Mouse (Mus musculus) v-Abl transformed pro-B cells (cell line): ENCODE measurements at regions not wholly inside any gene's neighbourhood (a gene's known extent, or its start where the extent isn't known, plus 50 kb on each side); places are given as distances from the start of the nearest gene placed in this dataset.

ENCODE experiments used
- in situ Hi-C, 2 experiments: fragments of 400-800 bp; cut with MboI; formaldehyde crosslinking; loops; one replicate each; pipeline ENCODE4 v1.15.1; 2025; ENCODE audit not compliant: unreplicated experiment in 2 of 2

DNA sequence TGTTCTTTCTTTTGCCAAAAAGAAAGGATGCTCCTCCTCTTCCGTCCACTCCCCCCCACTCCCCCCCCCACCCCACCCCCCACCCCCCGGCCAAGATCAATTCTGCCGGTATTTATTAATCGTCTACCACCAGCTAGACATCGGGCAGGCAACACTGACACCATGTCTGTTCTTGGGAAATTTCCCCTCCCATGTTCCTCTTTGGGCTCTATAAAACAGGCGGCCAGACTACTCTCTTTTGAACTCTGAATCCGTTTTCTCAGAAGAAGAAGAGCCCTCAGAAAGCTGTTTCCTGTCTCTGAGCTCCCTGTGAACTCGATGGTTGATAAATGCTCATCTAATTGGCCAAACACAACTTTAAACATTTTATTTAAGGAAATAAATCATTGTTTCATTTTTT is 179.5 kb upstream of the Runx1 start:
- in situ Hi-C loops: no loop called here

DNA sequence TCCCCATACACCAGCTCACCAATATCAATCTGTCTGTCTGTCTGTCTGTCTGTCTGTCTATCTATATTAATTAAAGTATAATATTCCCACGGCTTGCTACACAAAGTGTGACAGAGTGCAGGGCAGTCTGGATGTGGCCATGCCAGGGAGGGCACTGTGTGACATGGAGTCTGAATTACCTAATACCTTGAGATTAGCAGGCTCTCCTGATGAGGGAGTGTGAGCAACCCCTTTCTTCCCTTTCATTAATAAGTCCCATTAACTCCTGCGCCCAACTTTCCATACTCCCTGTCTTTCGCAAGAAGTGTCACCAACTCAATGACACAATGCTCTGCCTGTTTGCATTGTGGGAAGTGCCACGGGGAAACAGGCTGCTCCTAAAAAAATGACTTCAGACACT is 177.9 kb upstream of the Runx1 start:
- in situ Hi-C loops: no loop called here

GRCm38 (mm10) chr16:92998689-92999088 is 172.7 kb upstream of the Runx1 start:
- in situ Hi-C loops: no loop called here

DNA sequence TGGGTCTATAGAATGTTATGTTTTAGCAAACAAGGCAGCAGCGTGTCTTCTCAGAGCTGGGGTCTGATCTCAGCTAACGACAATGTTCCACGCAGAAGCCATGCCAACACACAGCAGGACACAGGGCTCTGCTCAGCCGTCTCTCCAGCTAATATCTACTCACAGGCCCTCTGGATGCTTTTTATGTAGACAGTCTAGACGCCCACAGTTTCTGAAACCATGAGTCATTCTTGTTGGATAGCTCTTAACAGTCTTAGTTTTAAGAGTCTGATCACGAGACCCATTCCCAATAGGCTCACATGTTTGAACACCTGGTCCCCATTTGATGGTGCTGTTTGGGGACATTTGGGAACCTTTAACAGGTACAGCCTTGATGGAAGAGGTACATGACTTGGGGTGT is 171.7 kb upstream of the Runx1 start:
- in situ Hi-C loops: no loop called here

DNA sequence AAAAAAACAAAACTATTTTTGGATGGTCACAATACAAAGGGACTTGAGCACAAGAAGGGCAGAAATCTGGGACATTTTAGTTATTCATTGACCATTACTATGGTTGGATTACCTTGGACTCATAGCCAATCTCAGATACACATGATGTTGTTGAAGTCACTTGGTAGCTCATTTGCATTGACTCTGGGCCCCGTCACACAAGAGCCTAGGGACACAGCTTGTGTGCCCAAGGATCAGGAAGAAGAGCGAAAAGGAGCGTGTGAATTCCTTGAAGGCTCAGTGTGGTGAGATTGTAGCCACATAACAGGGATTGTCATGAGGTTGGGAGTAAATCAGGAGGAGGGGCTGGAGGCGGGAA is 170.0 kb upstream of the Runx1 start:
- in situ Hi-C loops: no loop called here

GRCm38 (mm10) chr16:92995132-92995992 is 169.4 kb upstream of the Runx1 start:
- in situ Hi-C loops: no loop called here

DNA sequence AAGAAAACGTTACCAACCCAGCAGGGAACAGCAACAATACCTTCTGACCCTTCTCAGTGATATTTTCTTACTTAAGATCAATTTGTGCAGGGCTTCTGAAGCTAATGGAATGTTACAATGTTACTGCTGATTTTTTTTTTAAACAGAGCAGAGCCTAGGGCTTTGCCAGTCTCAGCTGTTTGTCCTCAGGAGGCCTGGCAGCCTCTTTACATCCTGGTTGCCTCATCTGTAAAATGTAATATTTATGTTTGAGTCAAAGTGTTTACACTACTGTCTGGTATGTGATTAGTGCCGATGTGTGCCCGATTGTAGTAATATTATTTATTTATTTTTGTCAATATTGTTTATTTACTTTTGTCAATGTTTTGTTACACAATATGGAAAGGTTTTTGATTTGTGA is 166.9 kb upstream of the Runx1 start:
- in situ Hi-C loops: no loop called here

GRCm38 (mm10) chr16:92991405-92991804 is 165.5 kb upstream of the Runx1 start:
- in situ Hi-C loops: no loop called here

DNA sequence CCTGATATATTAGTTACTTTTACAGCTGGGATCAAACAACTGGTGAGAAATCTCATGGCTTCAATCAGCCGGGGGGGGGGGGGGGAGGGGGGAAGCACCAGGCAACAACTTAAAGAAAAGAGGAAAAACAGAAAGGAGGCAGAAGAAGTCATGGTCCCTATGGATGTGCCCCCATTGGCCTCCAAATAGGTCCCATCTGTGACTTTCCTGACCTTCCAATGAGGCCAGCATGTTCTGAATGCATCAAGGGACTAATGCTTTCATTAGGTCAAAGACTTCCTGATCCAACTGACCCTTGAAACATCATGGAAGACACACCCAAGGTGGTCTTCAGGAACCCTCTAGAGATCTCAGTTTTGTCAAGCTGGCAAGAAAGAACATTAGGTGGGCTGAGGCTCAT is 162.5 kb upstream of the Runx1 start:
- in situ Hi-C loops: no loop called here

- in situ Hi-C loops: no loop called here
Observed at GRCm38 (mm10) chr16:92988000-92988399, 162.1 kb upstream of the Runx1 start.

DNA sequence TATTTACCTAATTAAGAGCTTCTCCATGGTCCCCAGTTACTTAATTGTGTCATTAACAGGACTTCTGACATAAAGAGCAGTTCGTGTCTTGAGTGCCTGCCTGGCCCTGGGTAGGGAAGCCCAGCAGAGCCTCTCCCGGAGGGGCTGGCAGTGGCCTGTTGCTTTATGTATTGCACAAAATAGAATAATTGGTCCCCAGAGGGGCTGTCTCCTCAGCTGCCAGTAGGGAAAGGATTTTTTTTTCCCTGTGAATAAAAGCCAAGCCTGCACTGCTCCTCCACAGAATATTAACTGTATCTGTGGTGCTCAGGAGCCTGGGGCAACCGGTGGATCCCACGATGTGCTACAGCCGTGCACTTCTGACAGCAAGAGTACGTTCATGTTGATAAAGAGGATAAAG is 159.8 kb upstream of the Runx1 start:
- in situ Hi-C loops: no loop called here

- in situ Hi-C loops: no loop called here
Observed at GRCm38 (mm10) chr16:92982934-92983333, 157.0 kb upstream of the Runx1 start.

GRCm38 (mm10) chr16:92979620-92980330 is 153.8 kb upstream of the Runx1 start:
- in situ Hi-C loops: no loop called here

- in situ Hi-C loops: no loop called here
Observed at GRCm38 (mm10) chr16:92976097-92976496, 150.1 kb upstream of the Runx1 start.

DNA sequence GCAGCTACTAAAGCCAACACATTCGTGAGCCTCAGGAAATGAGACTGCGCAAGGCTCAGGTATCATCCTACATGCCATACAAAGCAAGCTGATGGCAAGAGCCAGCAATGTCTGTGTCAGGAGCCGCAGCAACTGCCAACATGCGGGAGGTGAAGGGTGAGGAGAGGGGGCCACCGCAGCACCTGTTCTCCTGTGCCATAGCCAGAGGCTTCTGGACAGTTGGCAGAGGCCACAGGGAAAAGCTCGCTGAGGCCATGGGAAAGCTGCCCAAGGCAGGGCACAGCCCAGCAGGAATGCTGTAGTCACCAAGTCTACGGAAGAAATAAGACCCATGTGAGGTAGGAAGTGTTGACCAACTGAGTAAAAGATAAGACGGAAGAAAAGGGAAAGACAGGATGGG is 149.1 kb upstream of the Runx1 start:
- in situ Hi-C loops: no loop called here

DNA sequence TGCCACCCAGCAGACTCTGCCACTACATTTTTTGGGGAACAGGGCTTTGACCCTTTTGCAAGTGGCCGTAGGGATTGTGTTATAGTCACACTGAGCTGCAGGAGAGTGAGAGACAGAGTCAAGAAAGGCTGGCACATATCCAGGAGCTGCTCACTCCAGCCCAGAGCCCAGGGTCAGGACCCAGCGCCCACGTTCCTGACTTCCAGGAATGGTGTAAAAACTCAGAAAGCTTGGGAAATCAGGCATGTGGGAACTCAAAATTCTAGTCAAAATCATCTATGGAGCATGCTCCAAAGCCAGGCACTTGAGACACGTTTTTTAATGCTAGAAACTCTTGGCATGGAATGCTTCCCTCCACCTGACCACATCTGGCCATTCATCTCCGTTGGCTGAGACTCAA is 146.7 kb upstream of the Runx1 start:
- in situ Hi-C loops: no loop called here

DNA sequence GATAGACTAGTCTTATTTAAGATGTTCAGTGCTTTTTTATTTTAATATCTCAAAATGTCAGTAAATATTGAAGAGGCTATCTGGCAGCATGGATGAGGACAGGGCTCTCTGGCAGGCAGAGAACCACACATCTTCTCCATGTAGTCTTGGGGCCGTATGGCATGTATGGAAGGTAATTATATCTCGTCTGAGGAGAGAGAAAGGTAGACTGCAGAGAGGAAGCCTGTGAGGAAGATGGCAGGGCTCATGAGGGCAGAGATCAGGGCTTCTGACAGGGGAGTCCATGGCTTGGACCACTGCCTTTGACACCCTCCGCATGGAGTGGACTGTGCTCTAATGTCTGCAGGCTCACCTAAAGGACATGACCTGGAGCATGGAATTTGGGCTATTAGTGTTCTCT is 146.0 kb upstream of the Runx1 start:
- in situ Hi-C loops: no loop called here

DNA sequence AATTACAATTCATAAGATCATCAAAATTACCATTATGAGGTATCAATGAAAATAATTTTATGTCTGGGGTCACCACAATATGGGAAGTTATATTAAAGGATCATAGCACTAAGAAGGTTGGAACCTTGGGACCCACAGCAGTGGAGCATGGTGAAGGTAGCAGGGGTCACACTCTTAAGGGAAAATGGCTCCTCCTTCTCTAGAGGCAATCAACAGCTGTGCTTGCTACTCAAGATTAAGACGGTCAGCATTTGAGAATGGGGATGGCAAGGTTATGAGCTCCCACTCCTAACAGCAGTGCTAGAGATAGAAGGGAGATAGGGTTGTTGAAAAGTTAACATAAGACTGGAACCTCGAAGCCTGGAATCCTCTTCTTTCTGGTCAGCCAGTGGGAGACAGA is 144.6 kb upstream of the Runx1 start:
- in situ Hi-C loops: no loop called here

DNA sequence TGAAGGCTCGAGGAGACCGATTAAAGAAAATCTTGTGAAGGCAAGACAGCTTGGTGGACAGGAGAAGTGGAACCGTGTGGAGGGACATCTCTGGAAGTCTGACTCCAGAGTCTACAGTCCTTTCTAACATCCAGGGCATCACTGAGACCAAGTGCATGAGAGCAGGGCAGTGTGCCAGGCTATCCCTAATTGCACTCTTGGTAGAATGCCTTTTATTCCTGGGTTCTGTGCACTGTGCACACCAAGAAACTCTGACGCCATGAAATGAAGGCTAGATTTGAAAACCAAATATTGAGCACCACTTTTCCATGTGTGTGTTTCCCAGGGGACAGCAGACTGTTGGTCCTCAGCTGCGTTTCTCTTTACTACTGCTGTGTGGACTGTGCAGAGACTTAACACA is 143.1 kb upstream of the Runx1 start:
- in situ Hi-C loops: no loop called here

GRCm38 (mm10) chr16:92966069-92966866 is 140.3 kb upstream of the Runx1 start:
- in situ Hi-C loops: no loop called here

- in situ Hi-C loops: no loop called here
Observed at GRCm38 (mm10) chr16:92965651-92966050, 139.7 kb upstream of the Runx1 start.
